Mouse (Mus musculus) small intestine, adult 2 months (tissue): Measurements from ENCODE around the gene Atp2a3. TPM values are rescaled to one million over a fixed set of nuclear protein-coding genes. Genes with fewer than 3 reads are reported as not detected.

Experiments
- H3K27ac ChIP-seq: fragments of 200-500 bp; 2 replicates; pipeline ENCODE4 v1.5.1; 2012; ENCODE audit warnings: low read depth, low read length, control low read depth, inconsistent platforms; ENCODE audit not compliant: insufficient read depth
- H3K27me3 ChIP-seq: fragments of 200-500 bp; 2 replicates; pipeline ENCODE4 v1.6.1; 2012; ENCODE audit warnings: mild to moderate bottlenecking, moderate library complexity, low read length, inconsistent platforms; ENCODE audit not compliant: control insufficient read depth, insufficient read depth
- H3K36me3 ChIP-seq: fragments of 200-500 bp; 2 replicates; pipeline ENCODE4 v1.6.1; 2012; ENCODE audit warnings: mild to moderate bottlenecking, low read length, control low read depth, inconsistent platforms; ENCODE audit not compliant: control insufficient read depth, insufficient read depth
- H3K4me1 ChIP-seq: fragments of 200-500 bp; 2 replicates; pipeline ENCODE4 v1.6.1; 2012; ENCODE audit warnings: low read length, inconsistent platforms, mixed read lengths; ENCODE audit not compliant: control insufficient read depth, insufficient read depth, insufficient read length
- H3K4me3 ChIP-seq: fragments of 200-500 bp; 2 replicates; pipeline ENCODE4 v1.5.1; 2012; ENCODE audit warnings: low read depth, mild to moderate bottlenecking, control low read depth, inconsistent platforms, low read length, moderate library complexity
- CTCF ChIP-seq: fragments of 200-500 bp; IDR thresholded peaks from 2 replicates; pipeline ENCODE4 v1.5.1; 2012; ENCODE audit warnings: low read depth, mild to moderate bottlenecking, control low read depth, inconsistent platforms, low read length, moderate library complexity, mixed read lengths; ENCODE audit not compliant: insufficient replicate concordance, insufficient read length; ENCODE audit errors: extremely low read depth
- POLR2A ChIP-seq: fragments of 200-500 bp; IDR thresholded peaks from 2 replicates; pipeline ENCODE4 v1.6.1; 2012; ENCODE audit warnings: low read depth, mild to moderate bottlenecking, control low read depth, inconsistent platforms, low read length, moderate library complexity
- WGBS: fragments of 180-500 bp; shearing (Covaris S2); methylation state at CpG from one replicate; pipeline ENCODE4 v1.1.7; 2018; 5-methylcytosine and 5-hydroxymethylcytosine counted together
- polyA plus RNA-seq: library from polyadenylated mRNA; depleted of rRNA; stranded (reverse); fragments of >200 nt; gene quantifications from 2 replicates; pipeline ENCODE4 v1.2.3, GENCODE M21; 2012

Atp2a3 gene
- polyA plus RNA-seq, 1 experiment = 128 TPM

DNA sequence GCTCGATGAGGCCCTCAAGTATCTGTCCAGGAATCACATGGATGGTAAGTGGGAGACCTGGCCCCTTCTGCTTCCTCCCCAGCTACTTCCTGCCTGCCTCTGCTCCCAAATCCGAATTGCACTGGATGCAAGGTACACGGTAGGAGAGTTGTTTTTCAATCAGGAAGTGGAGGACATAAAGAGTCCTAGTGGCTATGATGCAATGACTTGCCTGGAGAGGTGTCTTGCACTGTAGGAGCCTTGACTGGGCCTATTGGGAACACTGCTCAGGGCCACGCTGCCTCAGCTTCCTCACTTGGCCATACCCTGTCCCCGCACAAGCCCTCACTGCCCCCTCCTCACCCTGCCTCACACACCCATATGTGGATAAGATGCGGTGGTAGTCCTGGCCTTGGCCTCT, 28.1 kb downstream of the Atp2a3 start:
- Histone ChIP-seq H3K4me3 (no peak overlapping the region), H3K36me3 (no peaks in the 10 kb centered on the region; the same call in 1 of the 2 replicates), H3K27me3 (no peaks in the 10 kb centered on the region), H3K4me1 (peaks cover 5% of the 10 kb centered on the region; the same call in 1 of the 2 replicates), H3K27ac (no peak overlapping the region)
- TF ChIP-seq POLR2A (no peak), CTCF (no peak)
- 66% methylated on average over 6 of the region's 6 CpGs for WGBS

DNA sequence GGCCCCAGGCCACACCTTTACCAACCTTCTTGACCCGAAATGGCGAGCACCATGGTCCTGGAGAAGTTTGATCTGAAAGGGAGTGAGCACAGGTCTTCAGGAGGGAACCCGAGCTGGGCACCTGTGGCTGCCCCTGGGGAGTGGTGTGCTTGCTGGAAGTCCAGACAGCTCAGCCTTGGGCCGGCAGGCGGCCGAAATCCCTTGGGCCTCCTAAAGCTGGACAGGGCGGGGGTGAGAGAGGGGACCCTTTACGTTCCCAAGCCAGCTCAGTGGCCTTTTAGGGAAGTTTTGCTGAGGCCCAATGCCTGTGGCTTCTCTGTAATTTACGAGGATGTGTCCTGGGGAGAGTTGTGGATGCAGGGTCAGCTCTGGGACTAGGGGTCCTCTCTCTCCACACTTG, 29.7 kb downstream of the Atp2a3 start:
- 89% methylated on average over 9 of the region's 9 CpGs for WGBS
- no peak for TF ChIP-seq CTCF
- Histone ChIP-seq H3K27ac (no peak overlapping the region), H3K4me3 (no peak overlapping the region), H3K4me1 (peaks cover 5% of the 10 kb centered on the region; the same call in 1 of the 2 replicates), H3K27me3 (no peaks in the 10 kb centered on the region), H3K36me3 (no peaks in the 10 kb centered on the region; the same call in 1 of the 2 replicates)

DNA sequence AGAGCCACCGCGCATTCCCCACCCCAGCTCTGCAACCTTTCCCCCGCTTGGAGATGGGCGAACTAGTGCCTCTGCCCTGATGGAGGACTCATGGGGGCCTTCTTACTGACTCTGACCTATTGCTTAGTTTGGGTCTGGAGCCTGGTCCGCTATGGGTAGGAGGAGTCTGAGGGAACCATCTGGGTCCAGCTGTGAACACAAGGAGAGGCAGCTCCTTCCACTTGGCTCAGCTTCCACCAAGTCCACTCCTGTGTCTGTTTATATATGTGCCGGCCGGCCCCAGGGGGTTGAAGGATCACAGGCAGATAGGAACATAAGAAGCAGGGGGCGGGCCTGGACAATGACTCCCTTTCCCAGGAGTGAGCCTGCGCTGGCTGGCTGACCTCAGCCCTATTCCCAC, 31.0 kb downstream of the Atp2a3 start:
- Histone ChIP-seq H3K27ac (peak overlapping the region; percentile 66; the same call in 1 of the 2 replicates), H3K27me3 (no peaks in the 10 kb centered on the region), H3K36me3 (no peaks in the 10 kb centered on the region; the same call in 1 of the 2 replicates), H3K4me3 (no peak overlapping the region), H3K4me1 (peaks cover 3% of the 10 kb centered on the region)
- 73% methylated on average over 9 of the region's 9 CpGs for WGBS
- no peak for TF ChIP-seq CTCF
- TF ChIP-seq POLR2A = no peak

DNA sequence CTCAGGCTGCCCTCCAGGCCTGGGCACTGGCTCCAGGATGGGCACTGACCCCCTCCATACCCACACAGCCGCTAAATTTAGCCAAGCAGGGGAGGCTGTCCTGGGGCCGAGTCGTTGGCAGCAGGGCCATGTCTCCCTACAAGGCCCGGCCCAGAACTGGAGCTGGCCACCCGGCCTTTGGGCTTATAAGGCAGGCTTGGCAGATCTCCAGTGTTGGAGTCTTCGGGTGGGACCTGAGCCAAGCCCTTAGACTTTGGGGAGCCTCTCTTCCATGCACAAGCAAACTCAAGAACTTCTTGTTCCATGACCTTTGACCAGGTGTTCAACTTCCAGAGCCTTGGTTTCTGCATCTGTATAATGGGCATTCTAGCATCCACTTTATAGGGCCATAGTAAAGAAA, 35.4 kb downstream of the Atp2a3 start:
- Histone ChIP-seq H3K27me3 (no peaks in the 10 kb centered on the region), H3K4me3 (no peak overlapping the region), H3K4me1 (peaks cover 8% of the 10 kb centered on the region), H3K27ac (no peak overlapping the region), H3K36me3 (no peaks in the 10 kb centered on the region)
- TF ChIP-seq CTCF (no peak), POLR2A (no peak)
- 45% methylated on average over 6 of the region's 6 CpGs for WGBS

DNA sequence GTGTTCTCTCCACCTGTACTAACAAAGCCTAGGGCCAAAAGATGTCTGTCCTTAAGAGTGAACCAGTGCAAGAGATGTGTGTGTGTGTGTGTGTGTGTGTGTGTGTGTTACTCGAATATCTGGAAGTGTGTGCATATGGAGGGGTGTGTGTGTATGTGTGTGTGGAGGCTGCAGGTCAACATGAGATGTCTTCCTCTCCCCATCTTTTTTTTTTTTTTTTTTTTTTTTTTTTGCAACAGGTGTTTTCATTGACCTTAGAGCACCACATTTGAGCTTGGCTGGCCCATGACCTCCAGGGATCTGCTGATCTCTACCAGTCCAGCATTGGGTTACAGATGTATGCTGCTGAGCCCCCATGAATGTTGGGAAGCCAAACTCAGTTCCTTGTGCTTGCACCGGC, 35.8 kb downstream of the Atp2a3 start:
- Histone ChIP-seq H3K27me3 (no peaks in the 10 kb centered on the region), H3K4me3 (no peak overlapping the region), H3K27ac (peak overlapping the region; percentile 33; the same call in 1 of the 2 replicates), H3K36me3 (no peaks in the 10 kb centered on the region), H3K4me1 (peaks cover 8% of the 10 kb centered on the region)
- TF ChIP-seq CTCF = no peak
- TF ChIP-seq POLR2A = no peak
- WGBS = 84% methylated on average over 2 of the region's 2 CpGs

DNA sequence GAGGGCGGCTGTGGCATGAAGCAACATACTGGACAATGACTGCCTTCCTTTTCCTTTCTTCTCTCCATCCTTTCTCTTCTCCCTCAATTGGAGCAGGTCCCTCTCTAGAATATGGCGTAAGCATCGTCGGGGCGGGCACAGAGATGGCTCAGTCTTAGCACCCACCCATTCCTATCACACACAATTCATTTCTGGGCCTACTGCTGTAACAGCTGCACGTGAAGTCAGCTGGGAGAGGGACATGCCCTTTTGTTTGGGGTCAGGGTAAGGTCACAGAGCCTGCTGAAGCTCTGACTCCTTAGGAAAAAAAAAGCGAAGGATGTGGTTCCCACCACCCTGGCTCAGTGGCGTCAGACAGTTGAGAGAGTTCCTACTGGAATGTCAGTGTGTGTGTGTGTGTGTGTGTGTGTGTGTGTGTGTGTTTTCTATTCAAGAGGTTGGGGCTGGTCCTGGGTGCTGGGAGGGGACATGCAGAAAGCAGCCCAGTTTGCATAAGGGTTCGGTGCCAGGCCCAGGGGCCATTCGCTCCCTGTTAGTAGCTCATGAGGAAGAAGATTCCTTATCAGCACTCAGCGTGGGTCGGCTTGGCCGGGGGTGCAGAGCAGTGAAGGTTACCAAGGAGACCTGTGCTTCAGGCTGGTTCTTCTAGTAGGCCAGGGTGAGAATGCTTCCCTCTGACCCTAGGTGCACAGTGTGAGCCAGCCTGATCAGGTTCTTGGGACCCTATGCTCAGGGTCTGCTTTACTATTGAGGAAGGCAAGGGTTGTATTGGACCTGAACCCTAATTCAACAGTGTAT, 36.8 kb downstream of the Atp2a3 start:
- H3K4me3 ChIP-seq = no peak overlapping the region
- WGBS = 49% methylated on average over 13 of the region's 13 CpGs
- H3K36me3 ChIP-seq = no peaks in the 10 kb centered on the region
- TF ChIP-seq CTCF = no peak
- TF ChIP-seq POLR2A = no peak
- H3K27ac ChIP-seq = peak overlapping the region; percentile 37
- H3K4me1 ChIP-seq = peaks cover 8% of the 10 kb centered on the region
- H3K27me3 ChIP-seq = no peaks in the 10 kb centered on the region

DNA sequence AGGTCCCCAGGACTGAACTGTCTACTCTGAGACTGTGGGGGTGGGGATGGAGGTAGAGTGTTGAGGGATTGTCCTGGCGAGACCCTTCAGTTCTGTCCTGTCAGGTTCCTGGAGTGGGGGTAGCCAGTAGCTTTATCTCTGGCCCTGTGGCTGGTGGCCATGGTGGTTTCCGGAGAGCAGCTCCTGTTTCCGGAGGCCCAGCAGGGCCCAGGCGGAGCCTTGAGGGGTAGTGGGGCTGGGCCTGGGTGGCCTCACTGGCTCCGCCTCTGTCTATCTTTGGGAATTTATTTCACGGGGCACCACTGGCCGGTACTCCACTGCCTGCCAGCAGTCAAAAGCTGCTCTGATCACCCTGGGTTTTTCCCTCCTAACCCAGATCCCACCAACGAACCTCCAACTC, 37.8 kb downstream of the Atp2a3 start, which contains the start of gene P2rx1:
Gene P2rx1 (plus strand): TSS at position 333 of the 400 bp plus-strand sequence.
- H3K36me3 ChIP-seq = no peaks in the 10 kb centered on the region
- 53% methylated on average over 8 of the region's 8 CpGs for WGBS
- peak within 1 kb of the TSS; percentile 46 for H3K4me3 ChIP-seq
- peak within 1 kb of the TSS; percentile 37 for H3K27ac ChIP-seq
- H3K27me3 ChIP-seq = no peaks in the 10 kb centered on the region
- H3K4me1 ChIP-seq = peaks cover 8% of the 10 kb centered on the region
- no peak for TF ChIP-seq CTCF
- no peak for TF ChIP-seq POLR2A
